Mouse (Mus musculus) liver, embryonic 15.5 days (tissue): ENCODE data around the gene Tnks2. TPM values are rescaled to one million over a fixed set of nuclear protein-coding genes. Genes with fewer than 3 reads are reported as not detected.

Experiments used
- ATAC-seq: fragments of 200-750 bp; cut with Nextera tagmentation; 2 replicates; pipeline ENCODE4 v1.8.0; 2017; ENCODE audit warnings: moderate number of reproducible peaks, mild to moderate bottlenecking, moderate library complexity; ENCODE audit not compliant: insufficient read depth
- H3K27ac ChIP-seq: fragments of 300-500 bp; sonication (generic); replicated peaks from 2 replicates; pipeline ENCODE4 v1.5.1; 2015; ENCODE audit warnings: mild to moderate bottlenecking, inconsistent platforms
- H3K27me3 ChIP-seq: fragments of 300-500 bp; sonication (generic); 2 replicates; pipeline ENCODE4 v1.6.1; 2015; ENCODE audit warnings: mild to moderate bottlenecking, inconsistent platforms
- H3K36me3 ChIP-seq: fragments of 300-500 bp; sonication (generic); replicated peaks from 2 replicates; pipeline ENCODE4 v1.6.1; 2015; ENCODE audit warnings: moderate library complexity, mild to moderate bottlenecking, inconsistent platforms
- H3K4me1 ChIP-seq: fragments of 300-500 bp; sonication (generic); replicated peaks from 2 replicates; pipeline ENCODE4 v1.6.1; 2015; ENCODE audit warnings: inconsistent platforms
- H3K4me2 ChIP-seq: fragments of 300-500 bp; sonication (generic); 2 replicates; pipeline ENCODE4 v1.6.1; 2015; ENCODE audit warnings: moderate library complexity, mild to moderate bottlenecking, inconsistent platforms
- H3K4me3 ChIP-seq: fragments of 300-500 bp; sonication (generic); replicated peaks from 2 replicates; pipeline ENCODE4 v1.5.1; 2015; ENCODE audit warnings: mild to moderate bottlenecking, inconsistent platforms
- H3K9ac ChIP-seq: fragments of 300-500 bp; sonication (generic); 2 replicates; pipeline ENCODE4 v1.6.1; 2015; ENCODE audit warnings: moderate library complexity, mild to moderate bottlenecking, inconsistent platforms
- H3K9me3 ChIP-seq: fragments of 300-500 bp; sonication (generic); replicated peaks from 2 replicates; pipeline ENCODE4 v1.6.1; 2016; ENCODE audit warnings: inconsistent platforms
- WGBS: fragments of 180-500 bp; shearing (Covaris S2); methylation state at CpG from one replicate; pipeline ENCODE4 v1.1.7; 2015; ENCODE audit warnings: mixed read lengths; ENCODE audit not compliant: insufficient replicate concordance; 5-methylcytosine and 5-hydroxymethylcytosine counted together
- polyA plus RNA-seq: library from polyadenylated mRNA; unstranded; fragments of >200 nt; fragmentation: Nextera tagmentation; extraction: Ambion mirVana; gene quantifications from 2 replicates; pipeline ENCODE4 v1.2.1, GENCODE M21; 2015

The Tnks2 gene
- polyA plus RNA-seq, 1 experiment from 2014 or later = 11.8 TPM

DNA sequence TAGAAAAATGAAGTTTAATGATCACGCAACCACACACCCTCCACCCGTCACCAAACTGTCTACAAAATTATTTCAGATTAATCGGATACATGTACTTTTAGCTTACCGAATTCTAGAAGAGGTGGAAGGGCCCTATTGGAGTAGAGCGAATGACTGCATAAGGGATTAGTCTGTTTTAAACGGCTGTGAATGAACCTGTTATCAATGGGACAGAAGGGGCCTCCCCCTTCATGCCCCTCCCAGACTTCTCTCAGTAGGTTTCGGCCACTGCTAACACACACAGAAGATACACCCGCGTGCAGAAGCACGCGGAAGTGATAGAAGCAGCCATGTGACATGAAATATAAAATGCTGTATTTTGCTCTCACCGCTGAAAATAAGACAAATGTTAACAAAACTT is 85.4 kb downstream of the Tnks2 start, which contains the start of gene Fgfbp3:
Gene Fgfbp3, minus strand, starts transcription at position 150 of the 400 bp plus-strand sequence.
- Histone ChIP-seq H3K9ac (peak within 1 kb of the TSS; percentile 56), H3K4me1 (peaks cover 25% of the 10 kb centered on the region), H3K4me3 (peak within 1 kb of the TSS; percentile 71), H3K4me2 (peak within 1 kb of the TSS; percentile 96), H3K27me3 (peaks cover 30% of the 10 kb centered on the region), H3K9me3 (no peaks in the 10 kb centered on the region), H3K36me3 (no peaks in the 10 kb centered on the region), H3K27ac (peak within 1 kb of the TSS; percentile 63)
- WGBS = 5% methylated on average over 12 of the region's 12 CpGs
- ATAC-seq = peak; percentile 72; the same call in 1 of the 2 replicates

DNA sequence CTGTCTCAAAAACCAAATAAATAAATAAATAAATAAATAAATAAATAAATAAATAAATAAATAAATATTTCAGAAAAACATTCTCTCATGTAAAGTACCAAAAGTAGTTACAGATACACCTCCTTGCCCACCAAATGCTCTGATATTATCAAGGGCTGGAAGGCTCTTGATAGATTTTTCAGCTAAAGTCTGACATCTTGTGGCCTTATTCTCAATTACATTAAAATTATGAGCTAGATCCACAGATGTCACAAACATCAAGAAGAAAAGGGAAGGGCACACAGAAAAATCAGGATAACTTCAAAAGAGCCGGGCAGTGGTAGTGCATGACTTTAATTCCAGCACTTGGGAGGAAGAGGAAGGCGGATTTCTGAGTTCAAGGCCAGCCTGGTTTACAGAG is 88.0 kb downstream of the Tnks2 start:
- WGBS = 19% methylated on average over 2 of the region's 2 CpGs
- Histone ChIP-seq H3K9ac (no peak overlapping the region), H3K36me3 (no peaks in the 10 kb centered on the region), H3K4me2 (no peak overlapping the region), H3K4me1 (peaks cover 31% of the 10 kb centered on the region), H3K4me3 (no peak overlapping the region), H3K27me3 (peaks cover 17% of the 10 kb centered on the region), H3K27ac (no peak overlapping the region), H3K9me3 (no peaks in the 10 kb centered on the region)
- no peak for ATAC-seq

DNA sequence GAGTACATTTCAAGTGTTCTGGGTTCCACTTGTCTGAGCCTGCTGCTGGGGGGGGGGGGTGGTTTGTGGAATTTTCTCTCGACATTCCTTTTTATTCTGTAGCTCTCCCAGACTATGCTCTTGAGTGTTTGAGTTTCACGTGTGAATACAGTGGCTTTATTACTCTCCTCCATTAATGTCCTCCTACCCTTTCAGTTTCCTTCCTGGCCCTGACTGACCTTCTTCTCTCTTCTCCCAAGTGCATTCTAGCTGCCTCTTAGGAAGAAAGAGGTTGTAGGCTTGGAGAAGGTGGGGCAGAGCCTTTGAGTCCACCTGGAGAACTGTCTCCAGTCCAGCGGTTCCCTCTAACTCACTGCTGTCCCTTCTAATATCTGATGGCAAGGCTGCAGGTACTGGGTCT is 88.9 kb downstream of the Tnks2 start:
- Histone ChIP-seq H3K4me2 (no peak overlapping the region), H3K4me1 (peaks cover 35% of the 10 kb centered on the region), H3K27me3 (peaks cover 11% of the 10 kb centered on the region), H3K27ac (no peak overlapping the region), H3K36me3 (no peaks in the 10 kb centered on the region), H3K9me3 (no peaks in the 10 kb centered on the region), H3K4me3 (no peak overlapping the region), H3K9ac (no peak overlapping the region)
- 58% methylated on average over 3 of the region's 3 CpGs for WGBS
- no peak for ATAC-seq

DNA sequence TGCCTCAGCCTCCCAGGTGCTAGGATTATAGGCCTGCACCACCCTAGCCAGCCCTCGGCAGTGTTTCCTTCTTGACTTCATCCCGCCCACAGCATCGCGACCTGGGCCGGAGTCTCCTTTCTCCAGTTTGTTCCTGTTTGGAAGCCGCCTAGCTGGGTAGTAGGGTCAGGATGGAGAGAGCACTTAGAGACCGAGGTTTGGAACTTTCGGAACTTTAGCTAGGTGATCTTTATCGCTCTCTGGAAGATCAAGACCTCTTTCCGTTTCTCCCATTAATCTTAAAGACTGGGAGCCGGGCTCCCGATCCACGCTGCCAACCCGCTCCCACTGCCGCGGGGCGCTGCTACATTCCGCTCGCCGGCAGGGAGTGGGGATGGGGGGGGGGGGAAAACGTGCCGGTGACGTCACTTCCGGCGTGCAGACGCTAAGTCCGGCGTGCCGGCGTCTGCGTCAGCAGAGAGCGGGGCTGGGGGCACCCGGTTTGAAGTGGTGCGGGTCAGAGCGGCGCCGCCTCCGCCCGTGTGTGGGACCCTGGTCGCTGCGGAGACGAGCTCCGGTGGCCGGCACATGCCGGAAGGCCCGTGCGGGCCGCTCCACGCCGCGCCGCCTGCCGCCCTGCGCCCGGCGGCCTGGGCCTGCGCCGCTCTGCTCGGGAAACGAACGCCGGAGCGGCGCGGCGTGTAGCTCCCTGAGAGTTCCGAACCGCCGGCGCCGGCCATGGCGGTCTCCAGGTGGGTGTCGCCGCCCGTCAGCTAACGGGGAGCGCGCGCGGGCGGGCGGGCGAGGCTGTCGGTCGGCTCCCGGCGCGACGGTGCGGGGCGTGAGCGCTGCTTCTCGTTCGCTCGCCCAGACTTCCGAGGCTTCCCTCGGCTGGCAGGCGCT is 91.9 kb downstream of the Tnks2 start, which contains the start of gene Btaf1:
Gene Btaf1, plus strand, starts transcription at position 409 of the 882 bp plus-strand sequence.
- peak within 1 kb of the TSS; percentile 80 for H3K4me2 ChIP-seq
- WGBS = under 1% methylated on average over 98 of the region's 98 CpGs
- peak within 1 kb of the TSS; percentile 89 for H3K4me3 ChIP-seq
- H3K9ac ChIP-seq = peak within 1 kb of the TSS; percentile 92
- peak; percentile 94 for ATAC-seq
- H3K4me1 ChIP-seq = peaks cover 42% of the 10 kb centered on the region
- H3K9me3 ChIP-seq = no peaks in the 10 kb centered on the region
- no peaks in the 10 kb centered on the region for H3K36me3 ChIP-seq
- H3K27ac ChIP-seq = peak within 1 kb of the TSS; percentile 99
- H3K27me3 ChIP-seq = no peaks in the 10 kb centered on the region

DNA sequence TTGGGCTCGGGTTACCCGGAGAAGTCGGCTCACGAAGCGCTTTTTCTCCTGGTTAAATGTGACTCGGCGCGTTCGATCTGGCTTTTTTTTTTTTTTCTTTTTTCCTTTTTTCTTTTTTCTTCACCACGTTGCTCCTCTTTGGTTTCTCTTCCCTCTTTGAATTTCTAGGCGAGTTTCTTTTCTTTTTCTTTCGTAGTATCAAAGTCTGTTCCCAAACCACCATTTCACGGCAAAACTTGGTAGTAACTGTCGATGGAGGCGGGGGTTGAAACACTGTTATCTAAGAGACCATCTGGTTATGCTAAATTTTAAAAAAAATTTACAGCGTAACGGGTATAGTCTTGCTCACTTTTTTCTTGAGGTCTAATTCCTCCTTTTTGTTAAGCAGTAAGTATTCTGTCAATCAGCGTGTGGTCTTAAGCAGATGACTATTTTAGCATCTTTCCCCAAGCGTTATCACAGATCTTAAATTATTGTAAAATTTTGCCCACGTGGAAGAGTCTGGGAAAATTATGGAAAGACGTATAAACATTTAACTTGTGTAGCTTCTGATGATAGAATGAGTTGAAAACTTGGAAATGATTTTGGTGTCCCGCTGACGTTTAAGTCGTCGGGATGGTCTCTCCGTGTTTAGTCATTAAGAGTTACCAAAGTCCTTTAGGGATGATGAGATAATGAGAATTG is 92.7 kb downstream of the Tnks2 start:
- Histone ChIP-seq H3K9me3 (no peaks in the 10 kb centered on the region), H3K27me3 (no peaks in the 10 kb centered on the region), H3K4me3 (peak overlapping the region; percentile 89), H3K9ac (peak overlapping the region; percentile 92), H3K27ac (peak overlapping the region; percentile 99), H3K36me3 (no peaks in the 10 kb centered on the region), H3K4me2 (peak overlapping the region; percentile 80), H3K4me1 (peaks cover 48% of the 10 kb centered on the region)
- WGBS = under 1% methylated on average over 26 of the region's 26 CpGs
- no peak for ATAC-seq

DNA sequence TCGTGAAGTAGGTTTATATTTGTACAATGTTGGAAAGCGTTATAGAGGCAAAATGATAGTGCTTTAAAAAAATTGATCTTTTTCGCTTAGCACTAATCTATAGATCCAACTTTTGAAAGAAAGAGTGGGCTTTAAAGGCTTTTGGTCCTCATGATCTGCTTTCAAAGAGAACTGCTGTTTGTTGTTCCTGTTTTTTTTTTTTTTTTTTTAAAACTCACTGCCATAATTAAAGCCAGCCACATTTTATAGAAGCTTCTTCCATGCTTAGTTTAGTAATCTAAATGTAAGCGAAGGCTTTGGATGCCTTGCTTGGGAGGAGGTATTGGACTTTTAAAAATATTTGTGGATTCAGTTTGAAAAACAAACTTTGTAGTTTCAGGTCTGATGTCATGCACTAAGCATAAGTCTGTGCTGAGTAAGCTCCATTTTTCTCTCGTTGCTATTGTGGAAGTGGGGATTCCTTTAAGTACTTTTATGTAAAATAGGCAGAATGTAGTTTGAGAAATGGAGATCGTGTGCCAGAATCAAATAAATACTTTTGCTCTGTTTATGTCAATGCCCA is 93.8 kb downstream of the Tnks2 start:
- no peaks in the 10 kb centered on the region for H3K27me3 ChIP-seq
- peaks cover 57% of the 10 kb centered on the region for H3K4me1 ChIP-seq
- H3K27ac ChIP-seq = peak overlapping the region; percentile 99; the same call in 1 of the 2 replicates
- 58% methylated on average over 6 of the region's 6 CpGs for WGBS
- no peaks in the 10 kb centered on the region for H3K9me3 ChIP-seq
- ATAC-seq = no peak
- H3K36me3 ChIP-seq = no peaks in the 10 kb centered on the region
- H3K4me2 ChIP-seq = peak overlapping the region; percentile 80
- H3K9ac ChIP-seq = peak overlapping the region; percentile 92
- peak overlapping the region; percentile 89 for H3K4me3 ChIP-seq

DNA sequence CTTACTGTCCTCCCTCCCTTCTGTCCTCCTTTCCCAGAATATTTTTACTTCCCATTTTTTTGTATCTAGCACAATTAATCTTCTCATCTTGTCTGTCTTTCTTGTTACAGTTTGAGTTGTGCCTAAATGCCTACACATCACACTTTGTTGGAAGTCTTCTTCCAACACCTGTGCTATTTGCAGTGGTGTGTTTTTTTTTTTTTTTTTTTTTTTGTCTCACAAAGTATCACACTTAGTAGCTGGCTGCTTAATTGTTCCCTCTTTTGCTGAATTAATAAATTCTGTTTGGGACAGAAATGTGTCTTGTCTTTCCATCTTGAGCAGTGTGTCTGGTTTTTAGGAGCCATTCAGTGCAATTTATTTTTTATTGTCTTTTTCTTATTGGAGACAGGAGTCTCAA is 95.8 kb downstream of the Tnks2 start:
- Histone ChIP-seq H3K27ac (peak overlapping the region; percentile 33; the same call in 1 of the 2 replicates), H3K4me1 (peaks cover 60% of the 10 kb centered on the region)

DNA sequence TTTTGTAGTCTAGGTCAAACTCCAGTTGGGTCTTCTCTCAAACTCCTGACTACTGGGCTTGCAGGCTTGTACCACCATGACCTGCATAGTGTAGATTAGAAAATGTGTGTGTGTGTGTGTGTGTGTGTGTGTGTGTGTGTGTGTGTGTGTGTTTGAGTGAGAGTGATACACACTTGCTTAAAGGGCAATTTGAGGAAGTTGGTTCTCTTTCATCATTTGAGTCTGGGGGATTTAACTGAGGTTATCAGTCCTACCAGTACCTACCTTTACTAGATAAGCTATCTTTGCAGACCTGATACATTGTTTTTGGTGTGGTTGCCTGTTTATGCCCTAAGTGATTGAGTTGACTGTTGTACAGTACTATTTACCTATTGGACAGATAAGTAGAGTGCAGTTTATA is 98.1 kb downstream of the Tnks2 start:
- Histone ChIP-seq H3K27me3 (no peaks in the 10 kb centered on the region), H3K9me3 (no peaks in the 10 kb centered on the region), H3K4me3 (no peak overlapping the region), H3K9ac (no peak overlapping the region), H3K36me3 (0 out of 2 replicates have a peak, but pooled peaks cover 3% of the 10 kb centered on the region), H3K4me1 (peaks cover 60% of the 10 kb centered on the region), H3K4me2 (no peak overlapping the region; the same call in 1 of the 2 replicates), H3K27ac (no peak overlapping the region)
- peak; percentile 41; the same call in 1 of the 2 replicates for ATAC-seq

More for the DNA sequence above, 95.8 kb downstream of the Tnks2 start:
- no peaks in the 10 kb centered on the region for H3K27me3 ChIP-seq
- H3K36me3 ChIP-seq = no peaks in the 10 kb centered on the region
- ATAC-seq = no peak
- H3K4me3 ChIP-seq = no peak overlapping the region
- H3K9ac ChIP-seq = no peak overlapping the region
- no peak overlapping the region for H3K4me2 ChIP-seq
- no peaks in the 10 kb centered on the region for H3K9me3 ChIP-seq

DNA sequence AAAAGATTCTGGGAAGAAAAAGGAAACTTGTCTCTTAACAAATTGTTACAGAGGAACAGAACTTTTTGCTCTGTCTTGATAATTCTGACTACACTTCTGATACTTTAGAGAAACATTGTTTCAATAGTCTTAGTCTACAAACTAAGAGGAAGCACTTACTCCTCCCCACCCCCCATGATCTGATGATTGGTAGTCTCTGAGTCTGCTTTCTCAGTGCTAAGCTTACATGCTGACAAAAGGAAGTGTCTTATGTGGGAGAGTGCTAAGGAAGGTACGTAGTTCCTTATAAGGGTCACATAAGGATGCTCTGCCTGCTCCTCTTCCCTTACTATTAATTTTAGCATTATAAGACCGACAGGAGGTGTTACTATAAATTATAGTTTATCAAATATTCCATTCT is 98.6 kb downstream of the Tnks2 start:
- no peak overlapping the region; the same call in 1 of the 2 replicates for H3K27ac ChIP-seq
- no peak overlapping the region for H3K9ac ChIP-seq
- ATAC-seq = no peak
- peaks cover 58% of the 10 kb centered on the region for H3K4me1 ChIP-seq
- H3K27me3 ChIP-seq = no peaks in the 10 kb centered on the region
- H3K9me3 ChIP-seq = no peaks in the 10 kb centered on the region
- 0 out of 2 replicates have a peak, but pooled peaks cover 3% of the 10 kb centered on the region for H3K36me3 ChIP-seq
- no peak overlapping the region for H3K4me2 ChIP-seq
- 45% methylated on average over 2 of the region's 2 CpGs for WGBS
- no peak overlapping the region for H3K4me3 ChIP-seq

DNA sequence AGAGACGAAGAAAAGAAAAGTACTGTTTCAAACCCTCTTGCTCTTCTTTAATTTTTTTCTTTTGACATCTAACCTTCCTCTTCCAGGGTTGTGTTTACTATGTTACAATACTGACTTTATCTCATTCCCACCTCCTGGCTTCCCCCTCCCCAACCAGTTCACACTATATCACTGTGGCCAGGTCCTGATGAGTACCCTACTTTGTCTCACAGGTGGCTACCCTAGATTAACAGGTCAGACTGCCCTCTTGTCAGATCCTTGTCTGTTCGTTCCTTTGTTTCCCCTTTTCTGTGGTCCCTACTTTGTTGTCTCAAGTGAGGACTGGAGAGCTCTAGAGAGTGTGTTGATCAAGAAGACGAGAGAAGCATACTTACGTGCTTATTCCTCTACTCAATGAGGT is 102.3 kb downstream of the Tnks2 start:
- Histone ChIP-seq H3K27me3 (no peaks in the 10 kb centered on the region), H3K9me3 (no peaks in the 10 kb centered on the region), H3K27ac (no peak overlapping the region), H3K4me2 (no peak overlapping the region), H3K36me3 (0 out of 2 replicates have a peak, but pooled peaks cover 3% of the 10 kb centered on the region), H3K9ac (no peak overlapping the region), H3K4me1 (peaks cover 40% of the 10 kb centered on the region), H3K4me3 (no peak overlapping the region)
- no peak for ATAC-seq
- WGBS = 58% methylated on average over 4 of the region's 4 CpGs

DNA sequence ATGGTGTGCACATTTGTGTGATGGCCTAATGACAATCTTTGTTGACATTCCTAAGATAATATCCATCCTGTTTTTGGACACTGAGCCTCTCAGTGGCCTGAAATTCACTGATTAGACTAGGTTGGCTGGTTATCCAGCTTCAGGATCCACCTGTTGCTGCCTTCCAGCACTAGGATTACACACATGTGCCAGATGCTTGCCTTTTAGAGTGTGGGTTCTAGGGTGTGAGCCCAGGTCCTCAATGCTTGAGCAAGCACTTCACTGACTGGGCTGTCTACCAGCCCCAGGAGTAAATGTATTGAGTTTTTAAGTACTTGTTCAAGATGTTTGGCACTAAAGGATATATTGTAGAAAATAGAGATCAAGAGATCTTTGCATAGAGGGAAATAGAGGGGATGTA is 104.0 kb downstream of the Tnks2 start:
- Histone ChIP-seq H3K4me1 (peaks cover 27% of the 10 kb centered on the region), H3K27me3 (no peaks in the 10 kb centered on the region), H3K9me3 (no peaks in the 10 kb centered on the region), H3K36me3 (0 out of 2 replicates have a peak, but pooled peaks cover 3% of the 10 kb centered on the region), H3K4me2 (no peak overlapping the region), H3K27ac (no peak overlapping the region), H3K9ac (no peak overlapping the region), H3K4me3 (no peak overlapping the region)
- no peak for ATAC-seq
